Mouse (Mus musculus) heart, embryonic 14.5 days (tissue): ENCODE data around the gene Prelid1. TPM values are rescaled to one million over a fixed set of nuclear protein-coding genes. Genes with fewer than 3 reads are reported as not detected.

Experiments
- ATAC-seq: fragments of 200-750 bp; cut with Nextera tagmentation; 2 replicates; pipeline ENCODE4 v1.8.0; 2017; ENCODE audit warnings: low read depth, moderate TSS enrichment; ENCODE audit not compliant: insufficient number of reproducible peaks, insufficient read depth, low FRiP score
- H3K27ac ChIP-seq, 2 experiments: fragments of 200-500 bp in 1 of 2; fragments of 300-500 bp in 1 of 2; sonication (generic) in 1 of 2; replicated peaks in 1 of 2; 2 replicates each; pipeline ENCODE4 v1.5.1; 2012 to 2014; ENCODE audit warnings: low read depth in 2 of 2, low read length in 2 of 2, control low read depth in 1 of 2, mild to moderate bottlenecking in 1 of 2, mixed read lengths in 1 of 2; ENCODE audit not compliant: control insufficient read depth in 1 of 2, insufficient read depth in 1 of 2
- H3K27me3 ChIP-seq: fragments of 300-500 bp; sonication (generic); 2 replicates; pipeline ENCODE4 v1.6.1; 2014; ENCODE audit warnings: mild to moderate bottlenecking, low read length, control low read depth; ENCODE audit not compliant: control insufficient read depth, insufficient read depth
- H3K36me3 ChIP-seq: fragments of 300-500 bp; sonication (generic); 2 replicates; pipeline ENCODE4 v1.6.1; 2014; ENCODE audit warnings: mild to moderate bottlenecking, control low read depth, low read length, mixed read lengths; ENCODE audit not compliant: control insufficient read depth, insufficient read depth
- H3K4me1 ChIP-seq, 2 experiments: fragments of 200-500 bp in 1 of 2; fragments of 300-500 bp in 1 of 2; sonication (generic) in 1 of 2; 2 replicates each; pipeline ENCODE4 v1.6.1; 2012 to 2014; ENCODE audit warnings: low read length in 2 of 2, control low read depth in 1 of 2, mixed read lengths in 1 of 2; ENCODE audit not compliant: control insufficient read depth in 2 of 2, insufficient read depth in 2 of 2
- H3K4me2 ChIP-seq: fragments of 300-500 bp; sonication (generic); 2 replicates; pipeline ENCODE4 v1.6.1; 2014; ENCODE audit warnings: mild to moderate bottlenecking, low read length
- H3K4me3 ChIP-seq, 2 experiments: fragments of 200-500 bp in 1 of 2; fragments of 300-500 bp in 1 of 2; sonication (generic) in 1 of 2; 2 replicates each; pipeline ENCODE4 v1.5.1; 2012 to 2014; ENCODE audit warnings: low read length in 2 of 2, mild to moderate bottlenecking in 2 of 2, control low read depth in 1 of 2, low read depth in 1 of 2, moderate library complexity in 1 of 2; ENCODE audit not compliant: control insufficient read depth in 1 of 2, insufficient read depth in 1 of 2
- H3K9ac ChIP-seq: fragments of 300-500 bp; sonication (generic); 2 replicates; pipeline ENCODE4 v1.6.1; 2014; ENCODE audit warnings: mild to moderate bottlenecking, low read length
- H3K9me3 ChIP-seq: fragments of 300-500 bp; sonication (generic); 2 replicates; pipeline ENCODE4 v1.6.1; 2016; ENCODE audit warnings: low read length, control low read depth; ENCODE audit not compliant: control insufficient read depth
- WGBS: fragments of 180-500 bp; shearing (Covaris S2); extraction: QIAGEN DNeasy Blood & Tissue Kit; methylation state at CpG from one replicate; pipeline ENCODE4 v1.1.7; 2014; 5-methylcytosine and 5-hydroxymethylcytosine counted together
- polyA plus RNA-seq: library from polyadenylated mRNA; unstranded; fragments of >200 nt; fragmentation: Nextera tagmentation; extraction: Ambion mirVana; gene quantifications from 2 replicates; pipeline ENCODE4 v1.2.1, GENCODE M21; 2014

Prelid1 gene
- polyA plus RNA-seq, 1 experiment from 2014 or later, result 389 TPM

DNA sequence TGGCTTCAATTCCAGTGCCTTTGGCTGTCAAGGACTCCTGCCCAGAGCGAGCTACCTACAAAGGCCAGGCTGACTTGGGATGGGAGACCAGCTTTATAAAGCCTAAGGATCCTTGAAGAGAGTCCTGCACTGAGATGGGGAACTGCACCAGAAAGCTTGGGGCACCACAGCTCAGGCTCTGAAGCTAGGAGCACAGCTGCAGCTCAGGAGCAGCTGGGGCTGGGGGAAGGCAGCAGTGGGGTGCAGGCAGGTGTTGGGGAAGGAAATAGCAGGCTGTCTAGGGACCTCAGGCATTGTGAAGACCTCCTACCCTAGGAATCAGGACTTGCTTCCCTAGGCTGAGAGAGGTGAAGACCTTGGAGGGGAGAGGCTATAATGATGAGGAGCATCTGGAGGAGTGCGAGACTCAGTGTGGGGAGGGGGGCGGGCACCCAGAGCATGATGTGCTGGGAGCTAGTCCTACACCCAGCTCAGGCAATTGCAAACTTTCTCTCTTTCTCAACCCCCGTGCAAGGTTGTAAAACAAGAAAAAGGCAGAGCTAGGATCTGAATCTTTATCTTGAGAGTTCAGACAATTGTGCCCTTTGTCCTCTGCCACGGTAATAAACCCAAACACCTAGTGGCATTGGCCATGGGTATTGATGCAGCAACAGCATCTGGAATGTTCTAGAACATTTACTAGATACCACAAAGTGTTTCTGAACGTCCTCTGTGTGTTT, 54.1 kb downstream of the Prelid1 start:
- WGBS, result 54% methylated on average over 6 of the region's 6 CpGs
- Histone ChIP-seq H3K36me3 (no peaks in the 10 kb centered on the region), H3K9ac (no peak overlapping the region), H3K4me1 (peaks cover 0 to 3% of the 10 kb centered on the region in 2 experiments; a peak in 2 of 4 replicates), H3K4me3 (no peak overlapping the region), H3K9me3 (no peaks in the 10 kb centered on the region), H3K27ac (no peak overlapping the region), H3K4me2 (no peak overlapping the region), H3K27me3 (peaks cover 63% of the 10 kb centered on the region)
- ATAC-seq, result no peak

Other genes starting within 250 kb of the Prelid1 start
- 19.1 and 19.3 TPM in 2 replicates for gene Uimc1, start 220.2 kb upstream of the Prelid1 start, polyA plus RNA-seq
- gene Zfp346, start 215.2 kb upstream of the Prelid1 start, polyA plus RNA-seq, result 22.3 and 22.8 TPM in 2 replicates
- not detected in 2 replicates for gene Gm17617, start 187.0 kb upstream of the Prelid1 start, polyA plus RNA-seq
- 0.39 and 0.40 TPM in 2 replicates for gene Fgfr4, start 167.9 kb upstream of the Prelid1 start, polyA plus RNA-seq
- gene Nsd1, start 110.7 kb upstream of the Prelid1 start, polyA plus RNA-seq, result 53.5 and 57.3 TPM in 2 replicates
- 73.1 and 78.7 TPM in 2 replicates for gene Rab24, start 1.4 kb downstream of the Prelid1 start, polyA plus RNA-seq
- 20.4 and 22.3 TPM in 2 replicates for gene Mxd3, start 9.3 kb downstream of the Prelid1 start, polyA plus RNA-seq
- gene Lman2, start 42.3 kb downstream of the Prelid1 start, polyA plus RNA-seq, result 69.5 and 73.6 TPM in 2 replicates
- 0.45 and 0.50 TPM in 2 replicates for gene Rgs14, start 49.2 kb downstream of the Prelid1 start, polyA plus RNA-seq
- gene Slc34a1, start 77.7 kb downstream of the Prelid1 start, polyA plus RNA-seq, result not detected in 2 replicates
- gene Pfn3, start 94.7 kb downstream of the Prelid1 start, polyA plus RNA-seq, result not detected in 2 replicates
- gene F12, start 106.3 kb downstream of the Prelid1 start, polyA plus RNA-seq, result not detected in 2 replicates
- gene Grk6, start 124.6 kb downstream of the Prelid1 start, polyA plus RNA-seq, result 20.6 and 23.6 TPM in 2 replicates
- gene Prr7, start 143.8 kb downstream of the Prelid1 start, polyA plus RNA-seq, result 0.24 and 0.30 TPM in 2 replicates
- gene Dbn1, start 167.6 kb downstream of the Prelid1 start, polyA plus RNA-seq, result 51.8 and 53.5 TPM in 2 replicates
- gene Pdlim7, start 193.2 kb downstream of the Prelid1 start, polyA plus RNA-seq, result 329 and 370 TPM in 2 replicates
- 1.3 and 1.4 TPM in 2 replicates for gene Dok3, start 208.8 kb downstream of the Prelid1 start, polyA plus RNA-seq
- gene Ddx41, start 216.2 kb downstream of the Prelid1 start, polyA plus RNA-seq, result 27.8 and 28.9 TPM in 2 replicates